Mouse (Mus musculus) forebrain, embryonic 10.5 days (tissue): ENCODE data around the gene Pcdh17. TPM values are rescaled to one million over a fixed set of nuclear protein-coding genes. Genes with fewer than 3 reads are reported as not detected.
A peak's percentile ranks its signal among the peaks of the same experiment; 100 is the strongest.

Source experiments
- DNase-seq: peaks from one replicate; pipeline ENCODE4 v3.0.0-alpha.2; 2017; ENCODE audit warnings: low spot score; ENCODE audit errors: extremely low spot score
- H3K27ac ChIP-seq: fragments of 300-500 bp; sonication (generic); 2 replicates; pipeline ENCODE4 v1.5.1; 2016; ENCODE audit warnings: mild to moderate bottlenecking
- H3K27me3 ChIP-seq: fragments of 300-500 bp; sonication (generic); 2 replicates; pipeline ENCODE4 v1.6.1; 2016; ENCODE audit warnings: mild to moderate bottlenecking; ENCODE audit not compliant: poor library complexity, severe bottlenecking
- H3K36me3 ChIP-seq: fragments of 300-500 bp; sonication (generic); replicated peaks from 2 replicates; pipeline ENCODE4 v1.6.1; 2016; ENCODE audit warnings: mild to moderate bottlenecking, moderate library complexity
- H3K4me1 ChIP-seq: fragments of 300-500 bp; sonication (generic); 2 replicates; pipeline ENCODE4 v1.6.1; 2016
- H3K4me3 ChIP-seq: fragments of 300-500 bp; sonication (generic); 2 replicates; pipeline ENCODE4 v1.5.1; 2016; ENCODE audit warnings: mild to moderate bottlenecking, moderate library complexity
- H3K9me3 ChIP-seq: fragments of 300-500 bp; sonication (generic); 2 replicates; pipeline ENCODE4 v1.6.1; 2016; ENCODE audit warnings: mild to moderate bottlenecking, moderate library complexity
- WGBS: fragments of 180-500 bp; shearing (Covaris S2); methylation state at CpG from one replicate; pipeline ENCODE4 v1.1.7; 2016; 5-methylcytosine and 5-hydroxymethylcytosine counted together
- polyA plus RNA-seq: library from polyadenylated mRNA; unstranded; fragments of >200 nt; fragmentation: Nextera tagmentation; extraction: Ambion mirVana; gene quantifications from 2 replicates; pipeline ENCODE4 v1.2.1, GENCODE M21; 2016

Gene Pcdh17
- polyA plus RNA-seq, 1 experiment from 2014 or later: 4.4 TPM

DNA sequence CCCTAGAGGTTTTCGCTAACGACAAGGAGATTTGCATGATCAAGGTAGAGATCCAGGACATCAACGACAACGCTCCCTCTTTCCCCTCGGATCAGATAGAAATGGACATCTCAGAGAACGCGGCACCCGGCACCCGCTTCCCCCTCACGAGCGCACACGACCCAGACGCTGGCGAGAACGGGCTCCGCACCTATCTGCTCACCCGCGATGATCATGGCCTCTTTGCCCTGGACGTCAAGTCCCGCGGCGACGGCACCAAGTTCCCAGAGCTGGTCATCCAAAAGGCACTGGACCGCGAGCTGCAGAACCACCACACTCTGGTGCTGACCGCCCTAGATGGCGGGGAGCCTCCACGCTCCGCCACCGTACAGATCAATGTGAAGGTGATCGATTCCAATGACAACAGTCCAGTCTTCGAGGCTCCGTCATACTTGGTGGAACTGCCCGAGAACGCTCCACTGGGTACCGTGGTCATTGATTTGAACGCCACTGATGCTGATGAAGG, 3.1 kb downstream of the Pcdh17 start:
- H3K36me3 ChIP-seq: no peaks in the 10 kb centered on the region
- peak; percentile 56 for DNase-seq
- H3K4me1 ChIP-seq: peaks cover 44% of the 10 kb centered on the region
- H3K27me3 ChIP-seq: peaks cover 47% of the 10 kb centered on the region
- H3K27ac ChIP-seq: peak overlapping the region; percentile 75
- H3K9me3 ChIP-seq: no peaks in the 10 kb centered on the region
- 5% methylated on average over 37 of the region's 37 CpGs for WGBS
- H3K4me3 ChIP-seq: peak overlapping the region; percentile 69

DNA sequence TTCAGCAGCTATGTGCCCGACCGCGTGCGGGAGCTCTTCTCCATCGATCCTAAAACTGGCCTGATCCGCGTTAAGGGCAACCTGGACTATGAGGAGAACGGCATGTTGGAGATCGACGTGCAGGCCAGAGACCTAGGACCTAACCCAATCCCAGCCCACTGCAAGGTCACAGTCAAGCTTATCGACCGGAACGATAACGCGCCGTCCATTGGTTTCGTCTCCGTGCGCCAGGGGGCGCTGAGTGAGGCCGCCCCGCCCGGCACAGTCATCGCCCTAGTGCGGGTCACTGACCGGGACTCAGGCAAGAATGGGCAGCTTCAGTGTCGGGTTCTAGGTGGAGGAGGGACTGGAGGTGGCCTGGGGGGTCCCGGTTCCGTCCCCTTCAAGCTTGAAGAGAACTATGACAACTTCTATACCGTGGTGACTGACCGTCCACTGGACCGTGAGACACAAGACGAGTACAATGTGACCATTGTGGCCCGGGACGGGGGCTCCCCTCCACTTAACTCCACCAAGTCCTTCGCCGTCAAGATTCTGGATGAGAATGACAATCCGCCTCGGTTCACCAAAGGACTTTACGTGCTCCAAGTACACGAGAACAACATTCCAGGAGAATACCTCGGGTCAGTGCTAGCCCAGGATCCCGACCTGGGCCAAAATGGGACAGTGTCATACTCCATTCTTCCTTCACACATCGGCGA, 3.7 kb downstream of the Pcdh17 start:
- no peaks in the 10 kb centered on the region for H3K36me3 ChIP-seq
- WGBS: 7% methylated on average over 45 of the region's 45 CpGs
- H3K9me3 ChIP-seq: no peaks in the 10 kb centered on the region

GRCm38 (mm10) chr14:84447661-84448380, 4.5 kb downstream of the Pcdh17 start:
- 5% methylated on average over 45 of the region's 45 CpGs for WGBS
- Histone ChIP-seq H3K27me3 (peaks cover 47% of the 10 kb centered on the region), H3K4me3 (peak overlapping the region; percentile 69), H3K9me3 (no peaks in the 10 kb centered on the region), H3K36me3 (no peaks in the 10 kb centered on the region), H3K4me1 (peaks cover 40% of the 10 kb centered on the region), H3K27ac (no peak overlapping the region)
- DNase-seq: peak; percentile 43

More for the DNA sequence above, 3.7 kb downstream of the Pcdh17 start:
- Histone ChIP-seq H3K27ac (no peak overlapping the region), H3K4me3 (peak overlapping the region; percentile 69), H3K4me1 (peaks cover 41% of the 10 kb centered on the region), H3K27me3 (peaks cover 47% of the 10 kb centered on the region)
- peak; percentile 63 for DNase-seq

GRCm38 (mm10) chr14:84448381-84448771, 5.0 kb downstream of the Pcdh17 start:
- Histone ChIP-seq H3K9me3 (no peaks in the 10 kb centered on the region), H3K27me3 (peaks cover 47% of the 10 kb centered on the region), H3K4me3 (peak overlapping the region; percentile 69), H3K4me1 (peaks cover 40% of the 10 kb centered on the region), H3K36me3 (no peaks in the 10 kb centered on the region), H3K27ac (no peak overlapping the region)
- WGBS: 3% methylated on average over 15 of the region's 15 CpGs
- DNase-seq: no peak

DNA sequence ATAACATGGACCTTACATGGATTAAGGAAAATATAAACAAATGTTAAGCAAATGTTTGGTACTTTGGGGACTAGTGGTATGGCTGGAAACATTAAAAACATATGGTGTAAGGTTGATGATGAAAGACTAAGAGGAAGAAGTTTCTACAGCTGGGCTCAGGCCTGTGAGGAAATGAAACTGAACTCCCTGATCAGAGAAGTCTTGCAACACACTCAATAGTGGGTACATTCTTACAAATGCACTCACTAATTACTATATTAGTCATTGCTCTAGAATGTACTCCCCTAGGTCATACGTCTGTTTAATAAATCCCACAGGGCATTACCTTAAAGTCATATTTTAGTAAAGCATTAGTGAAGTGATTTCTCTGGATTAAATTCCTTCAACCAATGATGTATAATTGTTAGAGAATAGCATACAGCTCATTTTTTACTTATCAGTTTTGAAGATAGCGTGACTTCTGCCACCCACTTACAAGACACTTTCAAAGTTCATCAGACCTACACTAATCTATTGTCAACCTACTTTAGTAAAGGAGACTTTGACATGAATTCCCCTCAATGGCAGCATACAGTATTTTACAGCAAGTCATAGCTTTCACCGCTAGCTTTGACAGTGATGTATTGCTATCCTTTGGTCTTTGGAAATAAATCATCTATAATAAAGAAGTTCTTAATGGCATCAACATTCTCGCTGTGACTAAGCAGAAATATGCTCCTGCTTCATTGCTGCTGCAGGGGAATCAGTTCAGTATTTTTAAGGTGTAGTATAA, 10.9 kb downstream of the Pcdh17 start:
- no peak for DNase-seq
- no peak overlapping the region for H3K4me3 ChIP-seq
- H3K36me3 ChIP-seq: no peaks in the 10 kb centered on the region
- H3K27ac ChIP-seq: no peak overlapping the region
- WGBS: 86% methylated on average over 4 of the region's 4 CpGs
- H3K9me3 ChIP-seq: no peaks in the 10 kb centered on the region
- H3K27me3 ChIP-seq: peaks cover 7% of the 10 kb centered on the region
- H3K4me1 ChIP-seq: no peaks in the 10 kb centered on the region

- DNase-seq: no peak
- H3K9me3 ChIP-seq: no peaks in the 10 kb centered on the region
- H3K36me3 ChIP-seq: no peaks in the 10 kb centered on the region
- peaks cover 6% of the 10 kb centered on the region for H3K4me1 ChIP-seq
- H3K27me3 ChIP-seq: no peaks in the 10 kb centered on the region
- H3K27ac ChIP-seq: no peak overlapping the region
- no peak overlapping the region for H3K4me3 ChIP-seq
- WGBS: 83% methylated on average over 1 of the region's 1 CpGs
These were observed 32.1 kb downstream of the Pcdh17 start for GRCm38 (mm10) chr14:84475491-84475890.

GRCm38 (mm10) chr14:84476336-84476735, 33.0 kb downstream of the Pcdh17 start:
- DNase-seq: no peak
- no peak overlapping the region for H3K4me3 ChIP-seq
- whole genome bisulfite sequencing: 91% methylated on average over 8 of the region's 8 CpGs
- no peaks in the 10 kb centered on the region for H3K9me3 ChIP-seq
- H3K4me1 ChIP-seq: peaks cover 6% of the 10 kb centered on the region
- no peaks in the 10 kb centered on the region for H3K36me3 ChIP-seq
- H3K27me3 ChIP-seq: no peaks in the 10 kb centered on the region
- no peak overlapping the region for H3K27ac ChIP-seq

GRCm38 (mm10) chr14:84476906-84477305, 33.5 kb downstream of the Pcdh17 start:
- H3K36me3 ChIP-seq: no peaks in the 10 kb centered on the region
- H3K4me1 ChIP-seq: peaks cover 6% of the 10 kb centered on the region
- no peak for DNase-seq
- H3K27me3 ChIP-seq: no peaks in the 10 kb centered on the region
- H3K27ac ChIP-seq: no peak overlapping the region
- no peak overlapping the region for H3K4me3 ChIP-seq
- WGBS: 77% methylated on average over 4 of the region's 4 CpGs
- H3K9me3 ChIP-seq: no peaks in the 10 kb centered on the region

- Histone ChIP-seq H3K36me3 (no peaks in the 10 kb centered on the region), H3K27ac (no peak overlapping the region), H3K4me3 (no peak overlapping the region), H3K27me3 (no peaks in the 10 kb centered on the region), H3K9me3 (no peaks in the 10 kb centered on the region), H3K4me1 (peaks cover 6% of the 10 kb centered on the region)
- 59% methylated on average over 13 of the region's 13 CpGs for WGBS
- DNase-seq: no peak
These were observed 34.0 kb downstream of the Pcdh17 start for GRCm38 (mm10) chr14:84477411-84477810.

DNA sequence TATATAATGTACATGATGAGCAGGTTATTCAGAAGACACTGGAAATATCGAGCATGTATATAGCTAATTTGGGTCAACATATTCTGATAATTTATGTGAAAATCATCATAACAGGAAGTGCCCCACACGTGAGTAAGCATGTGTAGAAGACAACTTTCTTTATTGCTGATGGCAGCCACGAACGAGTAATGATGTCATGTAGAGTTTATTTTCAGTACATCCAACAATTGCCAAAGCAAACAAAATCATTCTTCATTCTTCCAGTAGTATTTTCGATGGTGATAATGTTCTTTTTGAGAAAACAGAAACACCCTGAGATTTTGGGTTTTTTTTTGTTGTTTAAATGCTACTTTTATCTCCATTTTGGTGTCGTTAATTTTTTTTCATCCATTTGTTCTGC, 37.2 kb downstream of the Pcdh17 start:
- no peak for DNase-seq
- Histone ChIP-seq H3K36me3 (no peaks in the 10 kb centered on the region), H3K27me3 (no peaks in the 10 kb centered on the region), H3K4me3 (no peak overlapping the region), H3K9me3 (no peaks in the 10 kb centered on the region), H3K27ac (no peak overlapping the region), H3K4me1 (peaks cover 6% of the 10 kb centered on the region)
- 90% methylated on average over 6 of the region's 6 CpGs for WGBS

GRCm38 (mm10) chr14:84484350-84484749, 41.0 kb downstream of the Pcdh17 start:
- no peak overlapping the region for H3K27ac ChIP-seq
- H3K4me3 ChIP-seq: no peak overlapping the region
- H3K9me3 ChIP-seq: no peaks in the 10 kb centered on the region
- no peak for DNase-seq
- WGBS: 89% methylated on average over 4 of the region's 4 CpGs
- no peaks in the 10 kb centered on the region for H3K27me3 ChIP-seq
- no peaks in the 10 kb centered on the region for H3K4me1 ChIP-seq
- no peaks in the 10 kb centered on the region for H3K36me3 ChIP-seq

- 90% methylated on average over 2 of the region's 2 CpGs for WGBS
- DNase-seq: no peak
- Histone ChIP-seq H3K27ac (no peak overlapping the region), H3K4me1 (no peaks in the 10 kb centered on the region), H3K9me3 (no peaks in the 10 kb centered on the region), H3K36me3 (no peaks in the 10 kb centered on the region), H3K27me3 (no peaks in the 10 kb centered on the region), H3K4me3 (no peak overlapping the region)
These were observed 67.6 kb downstream of the Pcdh17 start for GRCm38 (mm10) chr14:84511010-84511409.
